Mouse (Mus musculus): ENCODE measurements at regions not wholly inside any gene's neighbourhood (a gene's known extent, or its start where the extent isn't known, plus 50 kb on each side); places are given as distances from the start of the nearest gene placed in this dataset.

DNA sequence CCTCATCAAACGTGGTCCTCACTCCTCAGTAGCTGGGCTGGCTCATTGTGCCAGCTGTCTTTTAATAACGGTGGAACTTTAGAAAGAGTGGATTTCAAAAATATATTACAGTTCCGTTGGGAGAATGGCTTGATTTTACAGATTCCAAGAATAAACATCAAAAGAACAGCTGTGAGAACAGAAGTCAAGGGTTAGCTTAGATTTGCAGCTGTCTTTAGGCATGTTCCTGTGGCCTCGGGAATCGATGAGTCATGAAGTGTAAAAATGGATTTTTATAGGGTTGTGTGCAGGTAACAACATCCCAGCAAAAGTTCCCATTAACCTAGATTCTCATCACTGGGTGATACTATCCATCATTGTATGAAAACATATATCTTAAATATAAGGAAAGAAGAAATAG lies 152.4 kb downstream of the Edn1 start:
- TF ChIP-seq GATA1 (IDR thresholded peaks at IDR 0.05; ENCODE audit: borderline replicate concordance, low read length): no peak
- TF ChIP-seq FLI1 (IDR thresholded peaks at IDR 0.05; ENCODE audit: low read length): no peak
